Mouse (Mus musculus): ENCODE data around the gene Msmo1. TPM values are rescaled to one million over a fixed set of nuclear protein-coding genes. Genes with fewer than 3 reads are reported as not detected.
A peak's percentile ranks its signal among the peaks of the same experiment; 100 is the strongest.

The Msmo1 gene
- polyA plus RNA-seq, 1 experiment from 2014 or later: 180 TPM

- no peak overlapping the region for H3K9ac ChIP-seq
- H3K4me1 ChIP-seq (replicated peaks; ENCODE audit: control insufficient read depth, insufficient read depth, low read length): no peaks in the 10 kb centered on the region
- no peak overlapping the region for H3K4me2 ChIP-seq (replicated peaks)
- H3K27ac ChIP-seq: no peak overlapping the region
- no peaks in the 10 kb centered on the region for H3K9me3 ChIP-seq (ENCODE audit: control insufficient read depth, low read length)
- no peaks in the 10 kb centered on the region for H3K27me3 ChIP-seq (ENCODE audit: control insufficient read depth, insufficient read depth, low read length)
- 77% methylated on average over 1 of the region's 1 CpGs for WGBS
- DNase-seq (ENCODE audit: low spot score): no peak
- H3K36me3 ChIP-seq (replicated peaks; ENCODE audit: control insufficient read depth, insufficient read depth): peaks cover 14% of the 10 kb centered on the region
- no peak for ATAC-seq (ENCODE audit: low FRiP score)
- H3K4me3 ChIP-seq (replicated peaks; ENCODE audit: low read length): no peak overlapping the region
These were observed 29.2 kb upstream of the Msmo1 start for GRCm38 (mm10) chr8:64762751-64763150.

DNA sequence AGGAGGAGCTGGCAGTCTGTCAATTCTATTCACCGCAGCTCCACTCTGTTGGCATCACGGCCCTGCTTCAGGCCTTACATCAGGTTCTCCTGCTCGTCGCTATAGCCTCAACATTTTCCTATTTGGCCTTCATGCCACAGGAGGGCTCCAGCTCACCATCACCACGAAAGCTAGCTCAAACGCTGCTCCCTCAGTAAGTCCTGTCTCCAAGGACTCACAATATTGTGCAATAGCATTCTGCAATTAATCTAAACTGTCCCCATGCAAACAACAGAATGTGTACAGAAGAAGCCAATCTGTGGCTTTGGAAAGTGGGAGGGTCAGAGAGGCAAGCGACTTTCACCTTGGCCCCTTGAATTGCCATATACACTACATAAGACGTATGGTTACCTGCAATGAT is 27.8 kb upstream of the Msmo1 start:
- Histone ChIP-seq H3K4me3 (replicated peaks; ENCODE audit: low read length) (no peak overlapping the region), H3K9ac (no peak overlapping the region), H3K27ac (no peak overlapping the region), H3K27me3 (ENCODE audit: control insufficient read depth, insufficient read depth, low read length) (no peaks in the 10 kb centered on the region), H3K4me1 (replicated peaks; ENCODE audit: control insufficient read depth, insufficient read depth, low read length) (no peaks in the 10 kb centered on the region), H3K9me3 (ENCODE audit: control insufficient read depth, low read length) (no peaks in the 10 kb centered on the region), H3K4me2 (replicated peaks) (no peak overlapping the region), H3K36me3 (replicated peaks; ENCODE audit: control insufficient read depth, insufficient read depth) (peaks cover 21% of the 10 kb centered on the region)
- WGBS: 57% methylated on average over 8 of the region's 8 CpGs
- peak; percentile 59; the same call in 1 of the 2 replicates for ATAC-seq (ENCODE audit: low FRiP score)
- peak; percentile 55 for DNase-seq (ENCODE audit: low spot score)

DNA sequence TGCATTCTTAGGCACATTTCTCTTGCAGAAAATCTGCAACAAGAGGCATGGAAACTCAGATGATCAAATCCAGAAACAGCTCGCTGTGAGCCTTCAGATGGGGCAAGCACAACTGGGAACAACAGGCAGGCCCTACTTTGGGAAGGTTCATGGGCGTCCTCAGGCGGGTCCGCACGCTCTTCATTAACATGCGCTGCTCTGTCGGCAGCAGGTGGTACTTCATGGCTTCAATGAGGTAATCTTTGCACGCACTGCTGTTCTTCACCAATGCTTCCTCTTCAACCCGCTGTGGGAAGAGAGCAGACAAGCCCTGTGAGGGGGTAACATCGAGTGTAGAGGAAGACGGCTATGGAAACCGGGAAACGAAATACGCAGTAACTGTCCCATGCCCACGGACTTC is 24.4 kb upstream of the Msmo1 start:
- Histone ChIP-seq H3K27me3 (ENCODE audit: control insufficient read depth, insufficient read depth, low read length) (no peaks in the 10 kb centered on the region), H3K4me1 (replicated peaks; ENCODE audit: control insufficient read depth, insufficient read depth, low read length) (no peaks in the 10 kb centered on the region), H3K36me3 (replicated peaks; ENCODE audit: control insufficient read depth, insufficient read depth) (peaks cover 45% of the 10 kb centered on the region), H3K4me2 (replicated peaks) (no peak overlapping the region), H3K4me3 (replicated peaks; ENCODE audit: low read length) (no peak overlapping the region), H3K9me3 (ENCODE audit: control insufficient read depth, low read length) (no peaks in the 10 kb centered on the region), H3K27ac (no peak overlapping the region), H3K9ac (no peak overlapping the region)
- DNase-seq (ENCODE audit: low spot score) (no peak), ATAC-seq (ENCODE audit: low FRiP score) (no peak)
- WGBS: 89% methylated on average over 15 of the region's 15 CpGs

DNA sequence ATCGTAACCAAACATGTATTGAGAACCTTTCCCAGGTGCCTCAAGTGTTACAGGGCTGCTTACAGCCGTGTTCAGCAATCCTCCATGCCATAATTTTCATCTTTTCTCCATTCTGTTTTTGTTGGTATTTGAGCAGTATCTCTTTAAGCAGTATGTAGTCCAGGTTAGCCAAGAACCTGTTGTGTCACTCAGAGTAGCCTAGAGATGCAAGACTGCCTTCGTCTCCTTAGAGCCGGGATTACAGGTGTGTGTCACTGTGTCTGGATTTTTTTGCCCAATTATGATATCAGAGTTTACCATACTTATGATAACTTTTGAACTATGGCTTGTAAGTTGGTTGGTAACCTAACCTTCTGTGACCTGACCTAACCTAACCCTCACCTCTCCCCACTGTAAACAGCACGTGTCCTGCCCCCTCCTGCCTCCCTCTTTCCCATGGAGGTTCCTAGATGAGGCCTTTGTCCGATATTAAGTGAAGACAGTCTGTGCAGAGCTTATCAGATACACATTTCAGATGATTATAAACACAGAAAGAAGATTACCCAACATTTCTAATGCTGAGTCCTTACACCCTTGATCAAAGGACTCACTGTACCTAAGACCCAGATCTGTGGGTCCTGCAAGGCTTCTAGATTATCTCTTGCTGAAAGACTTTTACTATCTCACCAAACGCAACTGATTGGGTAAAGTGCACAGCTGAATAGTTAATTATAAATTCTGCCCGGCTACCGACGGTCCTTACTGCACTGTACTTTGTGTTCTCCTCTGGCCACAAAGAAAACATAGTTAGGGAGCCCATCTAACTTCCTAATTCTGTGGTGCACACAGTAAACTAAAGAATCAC is 12.8 kb upstream of the Msmo1 start:
- no peaks in the 10 kb centered on the region for H3K9me3 ChIP-seq (ENCODE audit: control insufficient read depth, low read length)
- H3K4me1 ChIP-seq (replicated peaks; ENCODE audit: control insufficient read depth, insufficient read depth, low read length): no peaks in the 10 kb centered on the region
- ATAC-seq (ENCODE audit: low FRiP score) (no peak), DNase-seq (ENCODE audit: low spot score) (no peak)
- H3K4me2 ChIP-seq (replicated peaks): no peak overlapping the region
- no peak overlapping the region for H3K4me3 ChIP-seq (replicated peaks; ENCODE audit: low read length)
- peaks cover 34% of the 10 kb centered on the region for H3K36me3 ChIP-seq (replicated peaks; ENCODE audit: control insufficient read depth, insufficient read depth)
- no peak overlapping the region for H3K9ac ChIP-seq
- H3K27me3 ChIP-seq (ENCODE audit: control insufficient read depth, insufficient read depth, low read length): no peaks in the 10 kb centered on the region
- WGBS: 93% methylated on average over 10 of the region's 10 CpGs
- no peak overlapping the region for H3K27ac ChIP-seq

DNA sequence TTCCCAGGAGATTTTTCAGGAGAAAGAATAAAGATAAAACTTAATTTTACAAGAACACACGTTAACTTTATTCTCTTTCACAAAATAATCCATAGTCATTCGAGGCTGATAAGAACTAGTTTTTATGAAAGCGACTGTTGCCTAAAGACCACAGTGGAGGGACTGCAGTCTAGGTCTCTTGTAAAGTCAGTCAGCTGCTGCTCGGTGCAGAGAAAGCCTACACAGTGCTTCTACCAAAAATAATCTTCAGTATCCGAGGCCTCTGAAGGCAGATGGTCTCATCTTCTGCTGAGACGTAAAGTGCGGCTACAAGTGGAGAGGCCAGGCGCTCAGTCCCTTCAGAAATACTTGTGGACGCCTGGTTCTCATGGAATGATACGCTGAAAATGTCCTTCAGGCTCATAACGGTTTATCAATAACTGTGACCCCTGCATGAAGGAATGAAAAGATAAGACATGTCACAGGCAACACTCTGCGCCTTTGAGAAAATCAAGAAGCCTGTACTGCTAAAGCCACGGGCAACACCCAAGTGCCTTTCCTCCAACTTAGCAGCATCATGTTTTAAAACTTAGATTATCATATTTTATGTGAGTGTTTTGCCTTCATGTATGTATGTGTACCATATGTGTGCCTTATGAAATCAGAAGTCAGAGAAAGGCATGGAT is 7.1 kb upstream of the Msmo1 start:
- H3K4me2 ChIP-seq (replicated peaks): no peak overlapping the region
- 94% methylated on average over 13 of the region's 13 CpGs for WGBS
- H3K9ac ChIP-seq: no peak overlapping the region
- ATAC-seq (ENCODE audit: low FRiP score): no peak
- H3K36me3 ChIP-seq (replicated peaks; ENCODE audit: control insufficient read depth, insufficient read depth): peaks cover 11% of the 10 kb centered on the region; the same call in 1 of the 2 replicates
- H3K4me1 ChIP-seq (replicated peaks; ENCODE audit: control insufficient read depth, insufficient read depth, low read length): no peaks in the 10 kb centered on the region
- H3K4me3 ChIP-seq (replicated peaks; ENCODE audit: low read length): no peak overlapping the region
- H3K9me3 ChIP-seq (ENCODE audit: control insufficient read depth, low read length): no peaks in the 10 kb centered on the region
- no peak for DNase-seq (ENCODE audit: low spot score)
- no peaks in the 10 kb centered on the region for H3K27me3 ChIP-seq (ENCODE audit: control insufficient read depth, insufficient read depth, low read length)
- no peak overlapping the region for H3K27ac ChIP-seq

- peaks cover 11% of the 10 kb centered on the region; the same call in 1 of the 2 replicates for H3K36me3 ChIP-seq (replicated peaks; ENCODE audit: control insufficient read depth, insufficient read depth)
- 42% methylated on average over 1 of the region's 1 CpGs for WGBS
- ATAC-seq (ENCODE audit: low FRiP score): no peak
- no peaks in the 10 kb centered on the region for H3K9me3 ChIP-seq (ENCODE audit: control insufficient read depth, low read length)
- no peak overlapping the region for H3K9ac ChIP-seq
- no peak overlapping the region for H3K4me3 ChIP-seq (replicated peaks; ENCODE audit: low read length)
- no peaks in the 10 kb centered on the region for H3K27me3 ChIP-seq (ENCODE audit: control insufficient read depth, insufficient read depth, low read length)
- no peak overlapping the region for H3K4me2 ChIP-seq (replicated peaks)
- no peak for DNase-seq (ENCODE audit: low spot score)
- no peaks in the 10 kb centered on the region for H3K4me1 ChIP-seq (replicated peaks; ENCODE audit: control insufficient read depth, insufficient read depth, low read length)
- H3K27ac ChIP-seq: no peak overlapping the region
These were observed 5.3 kb upstream of the Msmo1 start for GRCm38 (mm10) chr8:64738916-64739315.

GRCm38 (mm10) chr8:64736767-64737323 is 3.3 kb upstream of the Msmo1 start:
- ATAC-seq (ENCODE audit: low FRiP score): no peak
- H3K27ac ChIP-seq: no peak overlapping the region
- H3K4me1 ChIP-seq (replicated peaks; ENCODE audit: control insufficient read depth, insufficient read depth, low read length): peaks cover 2% of the 10 kb centered on the region
- H3K9ac ChIP-seq: no peak overlapping the region
- peaks cover 5% of the 10 kb centered on the region; the same call in 1 of the 2 replicates for H3K36me3 ChIP-seq (replicated peaks; ENCODE audit: control insufficient read depth, insufficient read depth)
- H3K4me3 ChIP-seq (replicated peaks; ENCODE audit: low read length): no peak overlapping the region
- H3K9me3 ChIP-seq (ENCODE audit: control insufficient read depth, low read length): no peaks in the 10 kb centered on the region
- H3K4me2 ChIP-seq (replicated peaks): no peak overlapping the region
- DNase-seq (ENCODE audit: low spot score): no peak
- no peaks in the 10 kb centered on the region for H3K27me3 ChIP-seq (ENCODE audit: control insufficient read depth, insufficient read depth, low read length)
- WGBS: 84% methylated on average over 3 of the region's 3 CpGs

GRCm38 (mm10) chr8:64735161-64735560 is 1.6 kb upstream of the Msmo1 start:
- Histone ChIP-seq H3K27me3 (ENCODE audit: control insufficient read depth, insufficient read depth, low read length) (no peaks in the 10 kb centered on the region), H3K4me2 (replicated peaks) (no peak overlapping the region), H3K9ac (no peak overlapping the region), H3K9me3 (ENCODE audit: control insufficient read depth, low read length) (no peaks in the 10 kb centered on the region), H3K4me1 (replicated peaks; ENCODE audit: control insufficient read depth, insufficient read depth, low read length) (peaks cover 11% of the 10 kb centered on the region), H3K36me3 (replicated peaks; ENCODE audit: control insufficient read depth, insufficient read depth) (peaks cover 6% of the 10 kb centered on the region), H3K4me3 (replicated peaks; ENCODE audit: low read length) (no peak overlapping the region), H3K27ac (0 out of 2 replicates have a peak overlapping the region, but pooled peaks have one; percentile 22)
- ATAC-seq (ENCODE audit: low FRiP score): no peak
- DNase-seq (ENCODE audit: low spot score): no peak
- 92% methylated on average over 8 of the region's 8 CpGs for WGBS

DNA sequence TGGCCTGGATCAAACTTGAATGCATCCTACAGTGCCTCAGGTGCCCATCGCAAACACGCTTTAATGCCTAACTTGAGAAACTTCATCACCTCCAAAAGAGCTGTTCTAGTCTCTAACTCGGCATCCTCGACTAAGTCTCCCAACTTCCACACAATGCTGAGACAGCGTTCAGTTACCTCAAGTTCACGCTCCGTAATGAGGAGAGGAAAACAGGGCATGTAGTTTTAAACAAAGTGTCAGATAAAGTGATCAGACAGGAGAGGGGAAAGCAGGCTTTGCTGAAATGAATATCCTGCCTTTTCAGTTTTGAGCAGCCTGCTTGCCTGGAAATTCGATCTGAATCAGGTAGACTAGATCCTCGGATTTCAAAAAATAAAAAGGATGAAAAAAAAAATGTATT is 996 bp downstream of the Msmo1 start:
- H3K4me2 ChIP-seq (replicated peaks): peak overlapping the region; percentile 65
- 12% methylated on average over 9 of the region's 9 CpGs for WGBS
- peak overlapping the region; percentile 93 for H3K27ac ChIP-seq
- no peaks in the 10 kb centered on the region for H3K9me3 ChIP-seq (ENCODE audit: control insufficient read depth, low read length)
- H3K27me3 ChIP-seq (ENCODE audit: control insufficient read depth, insufficient read depth, low read length): no peaks in the 10 kb centered on the region
- H3K36me3 ChIP-seq (replicated peaks; ENCODE audit: control insufficient read depth, insufficient read depth): peaks cover 31% of the 10 kb centered on the region
- peaks cover 25% of the 10 kb centered on the region for H3K4me1 ChIP-seq (replicated peaks; ENCODE audit: control insufficient read depth, insufficient read depth, low read length)
- peak overlapping the region; percentile 80 for H3K9ac ChIP-seq
- ATAC-seq (ENCODE audit: low FRiP score): no peak
- H3K4me3 ChIP-seq (replicated peaks; ENCODE audit: low read length): peak overlapping the region; percentile 87
- DNase-seq (ENCODE audit: low spot score): no peak
